Mouse (Mus musculus) intestine, embryonic 15.5 days (tissue): ENCODE measurements at regions not wholly inside any gene's neighbourhood (a gene's known extent, or its start where the extent isn't known, plus 50 kb on each side); places are given as distances from the start of the nearest gene placed in this dataset.

Experiments used
- ATAC-seq: fragments of 200-750 bp; cut with Nextera tagmentation; 2 replicates; pipeline ENCODE4 v1.8.0; 2017; ENCODE audit warnings: moderate TSS enrichment, moderate library complexity
- H3K27ac ChIP-seq: fragments of 300-500 bp; sonication (generic); 2 replicates; pipeline ENCODE4 v1.5.1; 2015; ENCODE audit warnings: mild to moderate bottlenecking, inconsistent platforms
- H3K27me3 ChIP-seq: fragments of 300-500 bp; sonication (generic); replicated peaks from 2 replicates; pipeline ENCODE4 v1.6.1; 2015; ENCODE audit warnings: inconsistent platforms
- H3K36me3 ChIP-seq: fragments of 300-500 bp; sonication (generic); 2 replicates; pipeline ENCODE4 v1.6.1; 2015; ENCODE audit warnings: inconsistent platforms
- H3K4me1 ChIP-seq: fragments of 300-500 bp; sonication (generic); replicated peaks from 2 replicates; pipeline ENCODE4 v1.6.1; 2015; ENCODE audit warnings: inconsistent platforms
- H3K4me2 ChIP-seq: fragments of 300-500 bp; sonication (generic); replicated peaks from 2 replicates; pipeline ENCODE4 v1.6.1; 2015; ENCODE audit warnings: mild to moderate bottlenecking, inconsistent platforms
- H3K4me3 ChIP-seq: fragments of 300-500 bp; sonication (generic); replicated peaks from 2 replicates; pipeline ENCODE4 v1.5.1; 2015; ENCODE audit warnings: inconsistent platforms
- H3K9ac ChIP-seq: fragments of 300-500 bp; sonication (generic); 2 replicates; pipeline ENCODE4 v1.6.1; 2015; ENCODE audit warnings: inconsistent platforms
- H3K9me3 ChIP-seq: fragments of 300-500 bp; sonication (generic); 2 replicates; pipeline ENCODE4 v1.6.1; 2016; ENCODE audit warnings: inconsistent platforms
- WGBS: fragments of 180-500 bp; shearing (Covaris S2); methylation state at CpG from one replicate; pipeline ENCODE4 v1.1.7; 2015; 5-methylcytosine and 5-hydroxymethylcytosine counted together

- 28% methylated on average over 12 of the region's 12 CpGs for WGBS
Observed at GRCm38 (mm10) chr7:71472384-71473141, 121.3 kb upstream of the Gm10295 start.

GRCm38 (mm10) chr7:71471658-71472383 lies 120.5 kb upstream of the Gm10295 start:
- Histone ChIP-seq H3K4me2 (peak overlapping the region; percentile 31), H3K9ac (no peak overlapping the region), H3K4me3 (no peak overlapping the region), H3K4me1 (peaks cover 18% of the 10 kb centered on the region; the same call in 1 of the 2 replicates), H3K36me3 (no peaks in the 10 kb centered on the region), H3K9me3 (no peaks in the 10 kb centered on the region), H3K27me3 (no peaks in the 10 kb centered on the region), H3K27ac (peak overlapping the region; percentile 28)
- 6% methylated on average over 18 of the region's 18 CpGs for WGBS
- peak; percentile 80 for ATAC-seq

More at GRCm38 (mm10) chr7:71472384-71473141, 121.3 kb upstream of the Gm10295 start:
- Histone ChIP-seq H3K4me3 (no peak overlapping the region), H3K27ac (peak overlapping the region; percentile 28), H3K27me3 (no peaks in the 10 kb centered on the region), H3K36me3 (no peaks in the 10 kb centered on the region), H3K4me2 (peak overlapping the region; percentile 31), H3K9ac (no peak overlapping the region), H3K4me1 (peaks cover 18% of the 10 kb centered on the region; the same call in 1 of the 2 replicates), H3K9me3 (no peaks in the 10 kb centered on the region)
- ATAC-seq = peak; percentile 45; the same call in 1 of the 2 replicates

- Histone ChIP-seq H3K4me3 (no peak overlapping the region), H3K36me3 (no peaks in the 10 kb centered on the region), H3K27me3 (no peaks in the 10 kb centered on the region), H3K9me3 (no peaks in the 10 kb centered on the region), H3K9ac (no peak overlapping the region), H3K4me1 (peaks cover 18% of the 10 kb centered on the region; the same call in 1 of the 2 replicates), H3K27ac (peak overlapping the region; percentile 28; the same call in 1 of the 2 replicates), H3K4me2 (peak overlapping the region; percentile 31)
- ATAC-seq = peak; percentile 31; the same call in 1 of the 2 replicates
- WGBS = 9% methylated on average over 3 of the region's 3 CpGs
Observed at GRCm38 (mm10) chr7:71471319-71471657, 120.0 kb upstream of the Gm10295 start.

DNA sequence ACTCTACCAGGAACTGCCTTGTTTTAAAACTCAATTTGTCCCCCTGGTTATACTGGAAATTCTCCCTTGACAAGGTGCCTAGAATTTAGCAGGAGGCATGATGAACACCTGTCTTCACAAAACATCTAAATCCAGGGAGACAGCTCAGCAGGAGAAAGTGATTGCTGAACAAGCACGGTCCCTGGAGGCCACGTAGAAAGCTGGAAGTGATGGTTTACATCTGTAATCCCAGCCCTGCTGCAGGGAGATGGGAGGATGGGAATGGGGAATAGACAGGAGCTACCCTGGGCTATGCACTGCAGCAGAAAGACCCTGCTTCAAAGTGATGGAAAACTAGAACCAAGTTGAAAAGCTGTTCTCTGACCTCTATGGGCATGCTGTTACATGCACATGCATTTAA lies 119.1 kb upstream of the Gm10295 start:
- Histone ChIP-seq H3K27ac (no peak overlapping the region), H3K4me2 (no peak overlapping the region), H3K27me3 (no peaks in the 10 kb centered on the region), H3K9me3 (no peaks in the 10 kb centered on the region), H3K9ac (no peak overlapping the region), H3K36me3 (no peaks in the 10 kb centered on the region), H3K4me3 (no peak overlapping the region), H3K4me1 (peaks cover 18% of the 10 kb centered on the region; the same call in 1 of the 2 replicates)
- 34% methylated on average over 2 of the region's 2 CpGs for WGBS
- ATAC-seq = no peak

DNA sequence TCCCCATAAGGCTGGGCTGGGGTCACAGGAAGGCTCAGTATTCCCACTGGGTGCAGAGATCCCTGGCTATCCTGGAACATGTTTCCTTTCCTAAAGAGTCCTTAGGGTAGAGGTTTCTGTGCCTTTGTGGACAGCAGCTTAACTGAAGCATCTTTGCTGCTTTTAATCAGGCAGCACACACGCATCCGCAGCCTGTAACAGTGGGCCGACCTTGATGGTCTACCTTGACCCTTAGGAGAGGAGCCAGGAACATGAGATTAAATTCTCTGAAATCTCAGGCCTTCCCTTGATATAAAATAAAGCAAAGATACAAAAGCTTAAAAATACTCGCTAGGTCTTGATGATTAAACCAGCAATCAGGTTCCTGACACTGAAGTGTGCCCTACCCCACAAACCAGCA lies 118.7 kb upstream of the Gm10295 start:
- Histone ChIP-seq H3K4me1 (peaks cover 18% of the 10 kb centered on the region; the same call in 1 of the 2 replicates), H3K36me3 (no peaks in the 10 kb centered on the region), H3K27me3 (no peaks in the 10 kb centered on the region), H3K4me2 (no peak overlapping the region), H3K9ac (no peak overlapping the region), H3K9me3 (no peaks in the 10 kb centered on the region), H3K4me3 (no peak overlapping the region), H3K27ac (no peak overlapping the region)
- no peak for ATAC-seq
- 76% methylated on average over 4 of the region's 4 CpGs for WGBS

DNA sequence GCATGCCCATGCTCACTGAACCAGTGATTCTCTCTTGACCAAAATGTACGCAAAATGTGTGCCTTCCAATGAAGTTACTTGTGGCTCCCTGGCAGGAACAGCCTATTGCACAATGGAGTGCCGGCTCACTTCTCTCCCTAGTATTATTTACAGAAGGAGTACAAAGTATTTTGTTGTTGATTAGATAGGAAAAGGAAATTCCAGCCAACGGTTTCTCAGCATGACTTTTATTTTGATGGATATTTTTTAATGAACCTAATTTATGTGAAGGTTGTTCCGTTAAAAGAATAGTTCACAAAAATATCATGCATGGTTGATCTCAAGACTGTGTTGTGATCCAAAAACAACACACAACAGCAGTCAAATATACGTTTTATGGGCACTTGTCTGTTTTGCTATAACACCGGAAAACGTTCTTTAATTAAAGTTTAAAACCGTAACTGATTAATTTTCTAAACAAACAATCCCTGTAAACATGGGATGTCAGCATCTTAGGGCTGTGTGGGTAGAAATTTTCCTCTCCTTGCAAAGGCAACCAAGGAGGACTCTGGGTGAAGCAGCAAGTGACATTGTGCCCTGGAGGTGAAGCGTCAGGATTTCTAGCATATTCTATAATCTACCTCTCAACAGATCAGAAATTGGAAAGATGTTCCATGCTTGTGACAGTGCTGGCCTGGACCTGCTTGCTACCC lies 116.3 kb upstream of the Gm10295 start:
- no peak overlapping the region for H3K4me2 ChIP-seq
- H3K9me3 ChIP-seq = no peaks in the 10 kb centered on the region
- ATAC-seq = no peak

GRCm38 (mm10) chr7:71464127-71464526 lies 112.8 kb upstream of the Gm10295 start:
- no peaks in the 10 kb centered on the region for H3K27me3 ChIP-seq
- no peaks in the 10 kb centered on the region for H3K36me3 ChIP-seq
- H3K4me2 ChIP-seq = no peak overlapping the region
- no peaks in the 10 kb centered on the region for H3K4me1 ChIP-seq
- H3K4me3 ChIP-seq = no peak overlapping the region
- no peak for ATAC-seq
- no peaks in the 10 kb centered on the region for H3K9me3 ChIP-seq
- no peak overlapping the region for H3K27ac ChIP-seq
- H3K9ac ChIP-seq = no peak overlapping the region

More for the DNA sequence above, 116.3 kb upstream of the Gm10295 start:
- Histone ChIP-seq H3K27me3 (no peaks in the 10 kb centered on the region), H3K36me3 (no peaks in the 10 kb centered on the region), H3K4me1 (peaks cover 14% of the 10 kb centered on the region; the same call in 1 of the 2 replicates), H3K9ac (no peak overlapping the region), H3K4me3 (no peak overlapping the region), H3K27ac (no peak overlapping the region)
- 61% methylated on average over 9 of the region's 9 CpGs for WGBS

- Histone ChIP-seq H3K9ac (no peak overlapping the region), H3K9me3 (no peaks in the 10 kb centered on the region), H3K27ac (no peak overlapping the region), H3K4me3 (no peak overlapping the region), H3K4me2 (no peak overlapping the region), H3K36me3 (no peaks in the 10 kb centered on the region), H3K4me1 (no peaks in the 10 kb centered on the region), H3K27me3 (no peaks in the 10 kb centered on the region)
- WGBS = 80% methylated on average over 2 of the region's 2 CpGs
- ATAC-seq = no peak
Observed at GRCm38 (mm10) chr7:71463565-71463964, 112.3 kb upstream of the Gm10295 start.

GRCm38 (mm10) chr7:71459805-71460204 lies 108.5 kb upstream of the Gm10295 start:
- H3K4me3 ChIP-seq = no peak overlapping the region
- no peak overlapping the region for H3K27ac ChIP-seq
- no peaks in the 10 kb centered on the region for H3K4me1 ChIP-seq
- H3K9ac ChIP-seq = no peak overlapping the region
- no peak for ATAC-seq
- no peak overlapping the region for H3K4me2 ChIP-seq
- no peaks in the 10 kb centered on the region for H3K36me3 ChIP-seq
- H3K9me3 ChIP-seq = no peaks in the 10 kb centered on the region
- no peaks in the 10 kb centered on the region for H3K27me3 ChIP-seq

DNA sequence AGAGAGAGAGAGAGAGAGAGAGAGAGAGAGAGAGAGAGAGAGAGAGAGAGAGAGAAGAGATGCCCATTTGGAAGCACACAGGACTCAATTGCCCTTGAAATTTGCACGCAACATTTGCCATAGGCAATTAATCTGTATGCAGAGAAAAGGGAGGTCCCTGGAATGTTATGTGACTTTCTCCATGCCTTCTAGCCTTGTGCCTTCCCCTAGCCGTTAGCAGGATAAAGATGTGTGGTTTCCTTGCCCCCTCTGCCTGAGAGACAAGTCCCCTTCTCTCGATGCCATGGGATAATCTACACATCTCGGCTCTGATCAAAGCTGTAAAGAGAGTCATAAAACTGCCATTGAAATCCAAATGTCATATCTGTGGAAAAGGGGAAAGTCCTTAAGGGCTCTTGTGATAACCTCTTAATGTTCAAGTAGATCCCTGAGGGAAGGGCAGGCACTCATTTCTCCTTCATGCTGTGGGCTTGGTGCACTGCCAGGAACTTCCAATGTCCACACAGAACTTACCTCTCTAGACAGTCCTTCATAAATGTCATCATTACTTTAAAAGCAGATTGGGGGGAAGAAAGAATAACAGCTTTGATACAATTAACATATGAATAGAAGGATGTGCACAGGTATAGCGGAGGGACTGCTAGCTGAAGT lies 106.9 kb upstream of the Gm10295 start:
- ATAC-seq = no peak
- H3K9ac ChIP-seq = no peak overlapping the region
- 43% methylated on average over 5 of the region's 5 CpGs for WGBS
- H3K27me3 ChIP-seq = no peaks in the 10 kb centered on the region
- no peak overlapping the region for H3K4me2 ChIP-seq
- no peak overlapping the region for H3K27ac ChIP-seq
- no peak overlapping the region for H3K4me3 ChIP-seq
- no peaks in the 10 kb centered on the region for H3K9me3 ChIP-seq
- no peaks in the 10 kb centered on the region for H3K4me1 ChIP-seq
- H3K36me3 ChIP-seq = no peaks in the 10 kb centered on the region

- H3K9me3 ChIP-seq = no peaks in the 10 kb centered on the region
- H3K36me3 ChIP-seq = no peaks in the 10 kb centered on the region
- no peaks in the 10 kb centered on the region for H3K4me1 ChIP-seq
- H3K9ac ChIP-seq = no peak overlapping the region
- H3K27ac ChIP-seq = no peak overlapping the region
- H3K4me2 ChIP-seq = no peak overlapping the region
- ATAC-seq = no peak
- no peaks in the 10 kb centered on the region for H3K27me3 ChIP-seq
- H3K4me3 ChIP-seq = no peak overlapping the region
- 82% methylated on average over 4 of the region's 4 CpGs for WGBS
Observed at GRCm38 (mm10) chr7:71457409-71458103, 106.3 kb upstream of the Gm10295 start.
